ENCODE assay signal across 15 mouse cellular contexts in genomic region chr3:122517726-122518125, GRCm38 (mm10).
DNase-seq lines count a peak whose midpoint lies in the region; ATAC-seq and TF ChIP-seq lines count a peak whose summit lies in the region.
"Had no signal": no experiment of that assay in that cellular context is flagged by ENCODE, and none has a peak within 500 bp of the region (broad histone marks: within the 10 kb centered on the region; RNA-seq: fewer than 3 reads in every experiment).

No protein-coding gene starts in this region.

- no peak overlapping the region for H3K4me2 ChIP-seq in intestine, embryonic 16.5 days (ENCODE audit: low read depth, low read length)
- H3K4me2 ChIP-seq in intestine, embryonic 15.5 days (replicated peaks): no peak overlapping the region
- peak overlapping the region; percentile 7 for H3K4me2 ChIP-seq in embryonic facial prominence, embryonic 12.5 days (replicated peaks)
- no peak overlapping the region for H3K4me2 ChIP-seq in hindbrain, postnatal 0 days (ENCODE audit: low read depth, low read length)
- no peak overlapping the region for H3K4me2 ChIP-seq in neural tube, embryonic 11.5 days (ENCODE audit: low read depth)
- no peak overlapping the region for H3K4me2 ChIP-seq in heart, embryonic 12.5 days

- no peaks in the 10 kb centered on the region for H3K27me3 ChIP-seq in intestine, embryonic 16.5 days (replicated peaks; ENCODE audit: control insufficient read depth, insufficient read depth, low read length)
- H3K27me3 ChIP-seq in intestine, embryonic 15.5 days (replicated peaks): no peaks in the 10 kb centered on the region
- no peaks in the 10 kb centered on the region for H3K27me3 ChIP-seq in embryonic facial prominence, embryonic 12.5 days
- no peaks in the 10 kb centered on the region for H3K27me3 ChIP-seq in hindbrain, postnatal 0 days (ENCODE audit: insufficient read depth, low read length)
- no peaks in the 10 kb centered on the region for H3K27me3 ChIP-seq in neural tube, embryonic 11.5 days (ENCODE audit: control insufficient read depth, insufficient read depth, low read length)
- H3K27me3 ChIP-seq in thymus, adult 2 months (ENCODE audit: control insufficient read depth, insufficient read depth, low read length): no peaks in the 10 kb centered on the region
- H3K27me3 ChIP-seq in heart, embryonic 12.5 days (replicated peaks): 0 out of 2 replicates have a peak, but pooled peaks cover 7% of the 10 kb centered on the region
- H3K27me3 ChIP-seq: Patski had no signal

- no peak overlapping the region for H3K9ac ChIP-seq in intestine, embryonic 16.5 days (ENCODE audit: low read depth, low read length)
- no peak overlapping the region for H3K9ac ChIP-seq in intestine, embryonic 15.5 days
- no peak overlapping the region for H3K9ac ChIP-seq in embryonic facial prominence, embryonic 12.5 days
- H3K9ac ChIP-seq in hindbrain, postnatal 0 days (replicated peaks; ENCODE audit: low read length): no peak overlapping the region
- H3K9ac ChIP-seq in neural tube, embryonic 11.5 days (ENCODE audit: low read length): no peak overlapping the region
- H3K9ac ChIP-seq in heart, embryonic 12.5 days: no peak overlapping the region

- H3K4me1 ChIP-seq in intestine, embryonic 16.5 days (ENCODE audit: control insufficient read depth, insufficient read depth, low read length): peaks cover 42% of the 10 kb centered on the region
- H3K4me1 ChIP-seq in intestine, embryonic 15.5 days (replicated peaks): peaks cover 29% of the 10 kb centered on the region
- peaks cover 41% of the 10 kb centered on the region for H3K4me1 ChIP-seq in embryonic facial prominence, embryonic 12.5 days
- H3K4me1 ChIP-seq in hindbrain, postnatal 0 days (ENCODE audit: insufficient read depth, low read length): peaks cover 29% of the 10 kb centered on the region
- peaks cover 16% of the 10 kb centered on the region; the same call in 1 of the 2 replicates for H3K4me1 ChIP-seq in neural tube, embryonic 11.5 days (ENCODE audit: control insufficient read depth, insufficient read depth, low read length)
- H3K4me1 ChIP-seq in thymus, adult 2 months (replicated peaks; ENCODE audit: control insufficient read depth, insufficient read depth, low read length): no peaks in the 10 kb centered on the region
- peaks cover 36% of the 10 kb centered on the region for H3K4me1 ChIP-seq in heart, embryonic 12.5 days (replicated peaks)

- 63% methylated on average over 4 of the region's 4 CpGs for WGBS in intestine, embryonic 16.5 days
- 68% methylated on average over 4 of the region's 4 CpGs for WGBS in intestine, embryonic 15.5 days
- WGBS in embryonic facial prominence, embryonic 12.5 days: 15% methylated on average over 4 of the region's 4 CpGs
- WGBS in hindbrain, postnatal 0 days: 43% methylated on average over 4 of the region's 4 CpGs
- WGBS in neural tube, embryonic 11.5 days: 50% methylated on average over 4 of the region's 4 CpGs
- WGBS in thymus, adult 2 months: 37% methylated on average over 4 of the region's 4 CpGs
- 67% methylated on average over 4 of the region's 4 CpGs for WGBS in heart, embryonic 12.5 days

- 0 out of 2 replicates have a peak overlapping the region, but pooled peaks have one; percentile 26 for H3K27ac ChIP-seq in intestine, embryonic 16.5 days (ENCODE audit: low read length)
- H3K27ac ChIP-seq in intestine, embryonic 15.5 days: no peak overlapping the region
- H3K27ac ChIP-seq in embryonic facial prominence, embryonic 12.5 days: peak overlapping the region; percentile 86
- no peak overlapping the region for H3K27ac ChIP-seq in hindbrain, postnatal 0 days
- H3K27ac ChIP-seq in neural tube, embryonic 11.5 days (ENCODE audit: low read depth, low read length): peak overlapping the region; percentile 76
- no peak overlapping the region for H3K27ac ChIP-seq in thymus, adult 2 months (ENCODE audit: control insufficient read depth, insufficient read depth, low read length)
- H3K27ac ChIP-seq in heart, embryonic 12.5 days (ENCODE audit: poor library complexity, severe bottlenecking): no peak overlapping the region

- peak; percentile 53 for DNase-seq in hindbrain, postnatal 0 days (ENCODE audit: low spot score)
- DNase-seq in neural tube, embryonic 11.5 days (ENCODE audit: low spot score): no peak
- no peak for DNase-seq in thymus, adult 2 months
- DNase-seq in adrenal gland, adult 2 months: no peak
- DNase-seq: adrenal gland, postnatal 14 days; cerebellum, adult 9-11 months; gastrocnemius, postnatal 14 days; layer of hippocampus, postnatal 36 days; lung, adult 18-20 months had no signal

- TF ChIP-seq POLR2A in thymus, adult 2 months (IDR thresholded peaks at IDR 0.05; ENCODE audit: control insufficient read depth, extremely low read depth, insufficient read depth, low read length, poor library complexity): no peak

- no peaks in the 10 kb centered on the region for H3K36me3 ChIP-seq in intestine, embryonic 16.5 days (ENCODE audit: control insufficient read depth, insufficient read depth, low read length)
- H3K36me3 ChIP-seq in intestine, embryonic 15.5 days: no peaks in the 10 kb centered on the region; the same call in 1 of the 2 replicates
- peaks cover 4% of the 10 kb centered on the region; the same call in 1 of the 2 replicates for H3K36me3 ChIP-seq in embryonic facial prominence, embryonic 12.5 days
- no peaks in the 10 kb centered on the region for H3K36me3 ChIP-seq in hindbrain, postnatal 0 days (ENCODE audit: insufficient read depth, low read length)
- H3K36me3 ChIP-seq in neural tube, embryonic 11.5 days (ENCODE audit: control insufficient read depth, insufficient read depth, low read length): no peaks in the 10 kb centered on the region
- H3K36me3 ChIP-seq in thymus, adult 2 months (ENCODE audit: control insufficient read depth, insufficient read depth, low read length): no peaks in the 10 kb centered on the region
- H3K36me3 ChIP-seq in heart, embryonic 12.5 days: no peaks in the 10 kb centered on the region

- no peak for TF ChIP-seq CTCF in hindbrain, postnatal 0 days (IDR thresholded peaks at IDR 0.05; ENCODE audit: low read depth)
- TF ChIP-seq CTCF in thymus, adult 2 months (IDR thresholded peaks at IDR 0.05; ENCODE audit: borderline replicate concordance, control insufficient read depth, extremely low read depth, insufficient read depth, low read length, poor library complexity): no peak

- ATAC-seq in intestine, embryonic 16.5 days: no peak
- ATAC-seq in intestine, embryonic 15.5 days: no peak
- ATAC-seq in embryonic facial prominence, embryonic 12.5 days (ENCODE audit: insufficient number of reproducible peaks, insufficient read depth, low FRiP score, low TSS enrichment): peak; percentile 13; the same call in 1 of the 2 replicates
- peak; percentile 63 for ATAC-seq in hindbrain, postnatal 0 days
- no peak for ATAC-seq in neural tube, embryonic 11.5 days (ENCODE audit: insufficient read depth, low FRiP score, low TSS enrichment)
- ATAC-seq in heart, embryonic 12.5 days (ENCODE audit: insufficient number of reproducible peaks, low FRiP score): no peak
- ATAC-seq: CD4-positive, CD25-positive, alpha-beta regulatory T cell, adult 4 months; Patski had no signal

- H3K9me3 ChIP-seq in intestine, embryonic 16.5 days (ENCODE audit: control insufficient read depth, low read length): no peaks in the 10 kb centered on the region
- H3K9me3 ChIP-seq in intestine, embryonic 15.5 days: no peaks in the 10 kb centered on the region
- H3K9me3 ChIP-seq in embryonic facial prominence, embryonic 12.5 days: no peaks in the 10 kb centered on the region
- no peaks in the 10 kb centered on the region for H3K9me3 ChIP-seq in hindbrain, postnatal 0 days (ENCODE audit: low read length)
- H3K9me3 ChIP-seq in neural tube, embryonic 11.5 days (ENCODE audit: control insufficient read depth, low read length): no peaks in the 10 kb centered on the region
- H3K9me3 ChIP-seq in heart, embryonic 12.5 days (replicated peaks): no peaks in the 10 kb centered on the region

- H3K4me3 ChIP-seq in intestine, embryonic 16.5 days (ENCODE audit: low read length): no peak overlapping the region
- no peak overlapping the region for H3K4me3 ChIP-seq in intestine, embryonic 15.5 days (replicated peaks)
- no peak overlapping the region for H3K4me3 ChIP-seq in embryonic facial prominence, embryonic 12.5 days
- H3K4me3 ChIP-seq in hindbrain, postnatal 0 days (ENCODE audit: low read length): no peak overlapping the region
- no peak overlapping the region for H3K4me3 ChIP-seq in neural tube, embryonic 11.5 days (ENCODE audit: low read depth, low read length)
- H3K4me3 ChIP-seq in thymus, adult 2 months (ENCODE audit: control insufficient read depth, insufficient read depth, low read length): no peak overlapping the region
- H3K4me3 ChIP-seq in heart, embryonic 12.5 days: no peak overlapping the region

Comparison
In these comparisons a context has a peak if more than half of its experiments do, and no peak if none do; other contexts are left out.
1. H3K27ac ChIP-seq: peak in intestine, embryonic 16.5 days (single experiment), embryonic facial prominence, embryonic 12.5 days (single experiment) and neural tube, embryonic 11.5 days (single experiment); none in intestine, embryonic 15.5 days (single experiment), hindbrain, postnatal 0 days (single experiment), thymus, adult 2 months (single experiment) and heart, embryonic 12.5 days (single experiment).
2. ATAC-seq: peak in embryonic facial prominence, embryonic 12.5 days (single experiment) and hindbrain, postnatal 0 days (single experiment); none in intestine, embryonic 16.5 days (single experiment), intestine, embryonic 15.5 days (single experiment), neural tube, embryonic 11.5 days (single experiment) and heart, embryonic 12.5 days (single experiment).